9 mouse cellular contexts compared by ENCODE assay signal in the genomic region with DNA sequence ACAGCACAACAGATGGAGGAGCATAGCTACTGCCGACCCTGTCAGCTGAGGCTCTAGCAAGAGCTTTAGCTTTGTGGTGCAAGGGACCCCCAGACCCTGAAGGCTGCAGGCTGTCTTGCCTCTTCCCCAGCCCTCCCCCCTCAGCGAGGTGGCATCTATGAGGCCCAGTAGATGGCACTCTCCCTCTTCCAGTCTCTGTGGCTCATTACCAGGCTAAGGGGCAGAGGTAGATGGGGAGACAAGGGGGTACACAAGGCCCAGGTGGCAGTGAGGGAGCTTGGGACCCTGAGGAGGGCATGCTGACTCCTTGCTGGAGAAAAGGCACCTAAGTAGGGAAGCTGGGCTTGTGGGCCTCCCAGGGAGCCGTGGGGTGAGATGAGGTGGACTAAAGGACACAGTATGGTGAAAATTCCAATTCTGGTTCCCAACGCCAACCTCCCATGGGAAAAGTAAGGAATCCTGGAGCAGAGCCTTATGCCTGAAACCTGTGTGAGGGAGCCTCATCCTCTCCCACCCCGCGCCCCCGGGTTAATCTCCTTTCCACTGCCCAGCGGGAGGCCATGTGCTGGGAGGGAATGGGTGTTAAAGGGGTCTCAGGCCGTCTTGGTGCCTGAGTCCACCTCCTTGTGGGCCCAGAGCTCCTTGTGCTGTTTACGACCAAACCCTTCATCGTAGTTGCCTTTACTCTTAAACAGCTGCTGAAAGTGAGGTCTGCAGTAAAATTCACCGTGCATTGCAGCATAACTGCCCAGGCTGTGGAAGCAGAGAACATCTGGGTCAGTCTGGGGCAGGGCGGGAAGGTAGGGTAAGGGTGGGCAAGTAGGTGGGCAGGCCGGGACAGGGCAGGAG. TPM values are rescaled to one million over a fixed set of nuclear protein-coding genes. Genes with fewer than 3 reads are reported as not detected.
DNase-seq lines count a peak whose midpoint lies in the region; ATAC-seq and TF ChIP-seq lines count a peak whose summit lies in the region.
"Had no signal": no experiment of that assay in that cellular context is flagged by ENCODE, and none has a peak within 500 bp of the region (broad histone marks: within the 10 kb centered on the region; RNA-seq: fewer than 3 reads in every experiment).

No protein-coding gene starts in this region.

- H3K4me1 ChIP-seq in hindbrain, embryonic 15.5 days (replicated peaks) = peaks cover 46% of the 10 kb centered on the region
- H3K4me1 ChIP-seq in liver, postnatal 0 days (ENCODE audit: insufficient read depth) = peaks cover 31% of the 10 kb centered on the region
- peaks cover 45% of the 10 kb centered on the region for H3K4me1 ChIP-seq in neural tube, embryonic 15.5 days

- peaks cover 21% of the 10 kb centered on the region for H3K36me3 ChIP-seq in hindbrain, embryonic 15.5 days
- H3K36me3 ChIP-seq in liver, postnatal 0 days (replicated peaks; ENCODE audit: insufficient read depth, low read length) = peaks cover 21% of the 10 kb centered on the region
- peaks cover 39% of the 10 kb centered on the region for H3K36me3 ChIP-seq in neural tube, embryonic 15.5 days

- no peak for ATAC-seq in hindbrain, embryonic 15.5 days (ENCODE audit: low FRiP score, low read depth)
- no peak for ATAC-seq in liver, postnatal 0 days
- no peak for ATAC-seq in neural tube, embryonic 15.5 days (ENCODE audit: low FRiP score)

- peak; percentile 78 for TF ChIP-seq CTCF in liver, postnatal 0 days (IDR thresholded peaks at IDR 0.05; ENCODE audit: low read depth)

- WGBS in hindbrain, embryonic 15.5 days = 64% methylated on average over 14 of the region's 14 CpGs
- WGBS in liver, postnatal 0 days (ENCODE audit: insufficient replicate concordance) = 44% methylated on average over 14 of the region's 14 CpGs
- 52% methylated on average over 14 of the region's 14 CpGs for WGBS in neural tube, embryonic 15.5 days

- H3K4me2 ChIP-seq in hindbrain, embryonic 15.5 days = peak overlapping the region; percentile 92
- H3K4me2 ChIP-seq in liver, postnatal 0 days (ENCODE audit: low read depth, low read length) = peak overlapping the region; percentile 93
- H3K4me2 ChIP-seq in neural tube, embryonic 15.5 days = peak overlapping the region; percentile 89

- H3K9ac ChIP-seq in hindbrain, embryonic 15.5 days = peak overlapping the region; percentile 92
- peak overlapping the region; percentile 88 for H3K9ac ChIP-seq in liver, postnatal 0 days (replicated peaks)
- H3K9ac ChIP-seq in neural tube, embryonic 15.5 days (replicated peaks) = peak overlapping the region; percentile 89

- no peaks in the 10 kb centered on the region for H3K9me3 ChIP-seq in hindbrain, embryonic 15.5 days
- no peaks in the 10 kb centered on the region for H3K9me3 ChIP-seq in liver, postnatal 0 days (ENCODE audit: low read length)
- H3K9me3 ChIP-seq in neural tube, embryonic 15.5 days (replicated peaks) = no peaks in the 10 kb centered on the region

- peak overlapping the region; percentile 98 for H3K27ac ChIP-seq in hindbrain, embryonic 15.5 days (replicated peaks)
- H3K27ac ChIP-seq in liver, postnatal 0 days (ENCODE audit: low read depth) = peak overlapping the region; percentile 97
- peak overlapping the region; percentile 98 for H3K27ac ChIP-seq in neural tube, embryonic 15.5 days (replicated peaks)

- no peaks in the 10 kb centered on the region for H3K27me3 ChIP-seq in hindbrain, embryonic 15.5 days
- no peaks in the 10 kb centered on the region for H3K27me3 ChIP-seq in liver, postnatal 0 days (ENCODE audit: insufficient read depth, low read length)
- H3K27me3 ChIP-seq in neural tube, embryonic 15.5 days (replicated peaks) = no peaks in the 10 kb centered on the region

- DNase-seq in adrenal gland, postnatal 14 days = peak; percentile 70
- DNase-seq in adrenal gland, adult 18-20 months (ENCODE audit: low spot score in 2 of 2) = no peak
- DNase-seq in 3134 (ENCODE audit: extremely low read depth, insufficient read length, low spot score) = peak; percentile 44
- DNase-seq in cerebellum, postnatal 25 days = peak; percentile 63 to 71
- peak; percentile 50 for DNase-seq in liver, postnatal 0 days
- no peak for DNase-seq in left cerebral cortex, adult 9 months (ENCODE audit: low spot score in 2 of 2)

- peak overlapping the region; percentile 81 for H3K4me3 ChIP-seq in hindbrain, embryonic 15.5 days
- peak overlapping the region; percentile 75 for H3K4me3 ChIP-seq in liver, postnatal 0 days (ENCODE audit: low read depth, low read length)
- peak overlapping the region; percentile 77 for H3K4me3 ChIP-seq in neural tube, embryonic 15.5 days (replicated peaks)

- TF ChIP-seq EP300 in liver, postnatal 0 days (IDR thresholded peaks at IDR 0.05; ENCODE audit: low read depth) = no peak

RNA-seq across cellular contexts. Expression of gene Gm10840, which starts 2.3 kb away (rescaled TPM):
- not detected in 2 replicates for total RNA-seq in adrenal gland, postnatal 14 days (2021)
- not detected for total RNA-seq in adrenal gland, adult 18-20 months (2021)
- 0.65 TPM in 1 of 2 replicates, not detected in the other for polyA plus RNA-seq in hindbrain, embryonic 15.5 days (2015; fragmentation: Nextera tagmentation; extraction: Ambion mirVana)
- polyA plus RNA-seq in liver, postnatal 0 days (2015; fragmentation: Nextera tagmentation; extraction: Ambion mirVana) = not detected in 2 replicates
- polyA plus RNA-seq in neural tube, embryonic 15.5 days (2015; fragmentation: Nextera tagmentation; extraction: Ambion mirVana) = not detected in 2 replicates
- total RNA-seq: layer of hippocampus, postnatal 14 days had no signal

RNA-seq across cellular contexts. Expression of gene Limd2, which starts 2.4 kb away (rescaled TPM):
- total RNA-seq in adrenal gland, postnatal 14 days (2021) = 21.1 and 59.4 TPM in 2 replicates
- total RNA-seq in adrenal gland, adult 18-20 months (2021) = 10 to 100 TPM in 1 of 2 experiments, 1 to 10 TPM in 1; 9.5 to 11.7 TPM
- polyA plus RNA-seq in hindbrain, embryonic 15.5 days (2015; fragmentation: Nextera tagmentation; extraction: Ambion mirVana) = 162 and 167 TPM in 2 replicates
- polyA plus RNA-seq in liver, postnatal 0 days (2015; fragmentation: Nextera tagmentation; extraction: Ambion mirVana) = 77.5 and 77.7 TPM in 2 replicates
- polyA plus RNA-seq in neural tube, embryonic 15.5 days (2015; fragmentation: Nextera tagmentation; extraction: Ambion mirVana) = 148 and 172 TPM in 2 replicates

RNA-seq across cellular contexts. Expression of gene Strada, which starts 43.7 kb away (rescaled TPM):
- 12.1 and 12.5 TPM in 2 replicates for total RNA-seq in adrenal gland, postnatal 14 days (2021)
- total RNA-seq in adrenal gland, adult 18-20 months (2021) = 10 to 100 TPM; 11.6 to 13.1 TPM
- polyA plus RNA-seq in hindbrain, embryonic 15.5 days (2015; fragmentation: Nextera tagmentation; extraction: Ambion mirVana) = 27.9 and 28.7 TPM in 2 replicates
- 4.6 and 4.9 TPM in 2 replicates for polyA plus RNA-seq in liver, postnatal 0 days (2015; fragmentation: Nextera tagmentation; extraction: Ambion mirVana)
- polyA plus RNA-seq in neural tube, embryonic 15.5 days (2015; fragmentation: Nextera tagmentation; extraction: Ambion mirVana) = 29.2 and 30.7 TPM in 2 replicates

RNA-seq across cellular contexts. Expression of gene Ccdc47, which starts 57.8 kb away (rescaled TPM):
- 116 and 120 TPM in 2 replicates for total RNA-seq in adrenal gland, postnatal 14 days (2021)
- total RNA-seq in adrenal gland, adult 18-20 months (2021) = 100 to 1,000 TPM; 106 to 118 TPM
- 94.5 and 101 TPM in 2 replicates for polyA plus RNA-seq in hindbrain, embryonic 15.5 days (2015; fragmentation: Nextera tagmentation; extraction: Ambion mirVana)
- polyA plus RNA-seq in liver, postnatal 0 days (2015; fragmentation: Nextera tagmentation; extraction: Ambion mirVana) = 33.4 and 34.6 TPM in 2 replicates
- polyA plus RNA-seq in neural tube, embryonic 15.5 days (2015; fragmentation: Nextera tagmentation; extraction: Ambion mirVana) = 96.2 and 98.3 TPM in 2 replicates

RNA-seq across cellular contexts. Expression of gene Ddx42, which starts 58.4 kb away (rescaled TPM):
- total RNA-seq in adrenal gland, postnatal 14 days (2021) = 51.5 and 59.9 TPM in 2 replicates
- 10 to 100 TPM; 42.1 to 55.2 TPM for total RNA-seq in adrenal gland, adult 18-20 months (2021)
- 77.9 and 81.9 TPM in 2 replicates for polyA plus RNA-seq in hindbrain, embryonic 15.5 days (2015; fragmentation: Nextera tagmentation; extraction: Ambion mirVana)
- 15.9 and 17.8 TPM in 2 replicates for polyA plus RNA-seq in liver, postnatal 0 days (2015; fragmentation: Nextera tagmentation; extraction: Ambion mirVana)
- 75.0 and 77.6 TPM in 2 replicates for polyA plus RNA-seq in neural tube, embryonic 15.5 days (2015; fragmentation: Nextera tagmentation; extraction: Ambion mirVana)

Comparison
In these comparisons a context has a peak if more than half of its experiments do, and no peak if none do; other contexts are left out.
1. DNase-seq: peak in adrenal gland, postnatal 14 days (single experiment), 3134 (single experiment), cerebellum, postnatal 25 days (2 of 2) and liver, postnatal 0 days (single experiment); none in adrenal gland, adult 18-20 months (0 of 2) and left cerebral cortex, adult 9 months (0 of 2).
2. Peak in every context shown above with its lines, with median percentiles within 50 percentile points of each other: H3K27ac ChIP-seq, H3K4me2 ChIP-seq, H3K4me3 ChIP-seq and H3K9ac ChIP-seq.